Mouse (Mus musculus) ES-Bruce4 (cell line): ENCODE measurements around the gene Gm48552.

ENCODE experiments used
- EP300 ChIP-seq: IDR thresholded peaks from 2 replicates; pipeline ENCODE4 v1.6.1; 2011; ENCODE audit warnings: low read depth, low read length; ENCODE audit not compliant: insufficient read depth
- POLR2A ChIP-seq: IDR thresholded peaks from one replicate; pipeline ENCODE4 v1.8.1; 2011; ENCODE audit warnings: low read length; ENCODE audit not compliant: insufficient read depth

- TF ChIP-seq POLR2A (no peak), EP300 (no peak)
These were observed 34.9 kb downstream of the Gm48552 start for GRCm38 (mm10) chr10:81423476-81424245.
